Mouse (Mus musculus) small intestine, adult 10 weeks (tissue): Measurements from ENCODE around the gene E030018B13Rik. TPM values are rescaled to one million over a fixed set of nuclear protein-coding genes. Genes with fewer than 3 reads are reported as not detected.

Experiments
- polyA plus RNA-seq: library from polyadenylated mRNA; stranded (reverse); fragments of 350-450 nt; fragmentation: Illumina TruSeq; extraction: RNeasy Lipid Tissue Mini Kit (QIAGEN cat#74804); gene quantifications from one replicate; pipeline ENCODE4 v1.2.3, GENCODE M21; 2014; ENCODE audit warnings: low replicate concordance

The E030018B13Rik gene
- polyA plus RNA-seq: not detected

GRCm38 (mm10) chr7:63916268-63916907 lies at the start of gene E030018B13Rik:
E030018B13Rik (plus strand) TSS chr7:63916857.

DNA sequence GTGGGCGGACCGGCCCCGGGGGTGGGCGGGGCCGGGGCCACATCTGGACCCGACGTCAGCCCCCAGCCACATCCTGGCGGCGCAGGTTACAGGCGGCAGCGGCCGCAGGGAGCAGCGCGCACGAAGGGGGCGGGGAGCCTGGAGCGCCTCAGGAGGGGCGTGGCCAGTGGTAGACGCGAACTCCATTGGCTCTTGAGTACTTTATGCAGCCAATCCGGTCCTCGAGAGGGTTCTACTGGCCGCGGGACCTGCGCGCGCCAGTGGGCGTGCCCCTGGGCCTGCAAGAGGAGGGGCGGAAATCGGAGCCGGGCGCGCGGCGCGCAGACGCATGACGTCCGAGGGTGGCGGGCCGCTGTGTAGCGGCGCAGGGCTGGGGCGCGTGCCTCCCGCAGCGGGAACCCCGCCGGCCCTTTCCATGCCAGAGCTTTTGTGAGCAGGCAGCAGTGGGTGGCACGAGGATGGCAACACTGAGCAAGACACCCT lies 22.3 kb downstream of the E030018B13Rik start, which contains the start of gene Klf13:
TSS of gene Klf13 (minus strand) at position 2 of the 483 bp plus-strand sequence.

Other genes starting within 250 kb of the E030018B13Rik start
- gene Klf13, start 22.1 kb downstream of the E030018B13Rik start, polyA plus RNA-seq: 5.1 TPM
- gene Trpm1, start 237.0 kb downstream of the E030018B13Rik start, polyA plus RNA-seq: not detected